Mouse (Mus musculus) embryonic facial prominence, embryonic 12.5 days (tissue): ENCODE data around the gene Atrnl1. TPM values are rescaled to one million over a fixed set of nuclear protein-coding genes. Genes with fewer than 3 reads are reported as not detected.

ENCODE experiments used
- ATAC-seq: fragments of 200-750 bp; cut with Nextera tagmentation; 2 replicates; pipeline ENCODE4 v1.8.0; 2017; ENCODE audit not compliant: insufficient number of reproducible peaks, insufficient read depth, low FRiP score, low TSS enrichment
- H3K27ac ChIP-seq: fragments of 300-500 bp; sonication (generic); 2 replicates; pipeline ENCODE4 v1.5.1; 2016; ENCODE audit warnings: mild to moderate bottlenecking
- H3K27me3 ChIP-seq: fragments of 300-500 bp; sonication (generic); 2 replicates; pipeline ENCODE4 v1.6.1; 2016; ENCODE audit warnings: mild to moderate bottlenecking, moderate library complexity
- H3K36me3 ChIP-seq: fragments of 300-500 bp; sonication (generic); 2 replicates; pipeline ENCODE4 v1.6.1; 2016; ENCODE audit warnings: mild to moderate bottlenecking
- H3K4me1 ChIP-seq: fragments of 300-500 bp; sonication (generic); 2 replicates; pipeline ENCODE4 v1.6.1; 2016
- H3K4me2 ChIP-seq: fragments of 300-500 bp; sonication (generic); replicated peaks from 2 replicates; pipeline ENCODE4 v1.6.1; 2016; ENCODE audit warnings: mild to moderate bottlenecking, moderate library complexity
- H3K4me3 ChIP-seq: fragments of 300-500 bp; sonication (generic); 2 replicates; pipeline ENCODE4 v1.5.1; 2016; ENCODE audit warnings: mild to moderate bottlenecking
- H3K9ac ChIP-seq: fragments of 300-500 bp; sonication (generic); 2 replicates; pipeline ENCODE4 v1.6.1; 2016; ENCODE audit warnings: mild to moderate bottlenecking, moderate library complexity
- H3K9me3 ChIP-seq: fragments of 300-500 bp; sonication (generic); 2 replicates; pipeline ENCODE4 v1.6.1; 2016; ENCODE audit warnings: mild to moderate bottlenecking, moderate library complexity
- WGBS: fragments of 180-500 bp; shearing (Covaris S2); methylation state at CpG from one replicate; pipeline ENCODE4 v1.1.7; 2016; 5-methylcytosine and 5-hydroxymethylcytosine counted together
- polyA plus RNA-seq: library from polyadenylated mRNA; unstranded; fragments of >200 nt; fragmentation: Nextera tagmentation; extraction: Ambion mirVana; gene quantifications from 2 replicates; pipeline ENCODE4 v1.2.1, GENCODE M21; 2016

The Atrnl1 gene
- polyA plus RNA-seq, 1 experiment from 2014 or later: 12.8 TPM

DNA sequence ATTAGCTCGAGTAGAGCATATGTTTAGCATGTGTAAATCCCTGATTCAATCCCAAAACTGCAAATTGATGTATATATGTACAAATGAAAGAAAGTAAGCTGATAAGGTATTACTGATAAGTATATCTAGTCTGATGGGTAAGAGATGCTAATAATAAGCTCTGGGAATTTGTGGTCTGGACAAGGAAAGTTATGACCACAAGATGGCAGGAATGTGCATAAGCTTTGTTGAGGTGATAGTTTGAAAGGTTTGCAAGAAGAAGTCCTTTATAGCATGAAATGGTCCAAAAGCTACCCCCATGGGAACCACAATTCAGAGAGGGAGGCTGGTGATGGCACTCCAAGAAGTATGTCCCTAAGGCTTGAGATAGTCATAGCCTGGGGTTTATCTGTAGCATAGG is 289.2 kb downstream of the Atrnl1 start:
- Histone ChIP-seq H3K27ac (no peak overlapping the region), H3K27me3 (no peaks in the 10 kb centered on the region), H3K4me3 (no peak overlapping the region), H3K4me2 (no peak overlapping the region), H3K36me3 (no peaks in the 10 kb centered on the region), H3K9ac (no peak overlapping the region), H3K4me1 (no peaks in the 10 kb centered on the region), H3K9me3 (no peaks in the 10 kb centered on the region)
- ATAC-seq: no peak
- 79% methylated on average over 1 of the region's 1 CpGs for WGBS

DNA sequence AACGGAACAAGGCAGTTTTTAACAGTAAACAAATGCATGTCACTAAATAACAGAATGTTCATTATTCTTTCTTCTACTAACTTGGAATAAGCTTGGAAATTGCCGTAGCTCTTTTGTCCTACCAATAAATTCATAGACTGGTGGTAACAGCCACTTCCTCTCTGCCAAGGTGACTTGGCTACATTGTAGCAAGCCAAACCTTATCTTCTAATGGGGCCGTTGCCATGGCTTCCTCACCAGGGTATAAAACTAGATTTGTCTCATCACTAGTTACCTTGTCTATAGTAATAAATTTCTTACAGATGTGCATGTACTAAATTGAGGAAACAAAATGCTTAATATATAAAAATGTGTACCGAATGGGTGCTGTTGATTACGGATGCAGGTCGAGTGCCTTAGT is 298.6 kb downstream of the Atrnl1 start:
- Histone ChIP-seq H3K9ac (no peak overlapping the region), H3K9me3 (no peaks in the 10 kb centered on the region), H3K27me3 (no peaks in the 10 kb centered on the region), H3K27ac (no peak overlapping the region), H3K4me1 (no peaks in the 10 kb centered on the region), H3K36me3 (no peaks in the 10 kb centered on the region), H3K4me2 (no peak overlapping the region), H3K4me3 (no peak overlapping the region)
- WGBS: 88% methylated on average over 6 of the region's 6 CpGs
- ATAC-seq: no peak

DNA sequence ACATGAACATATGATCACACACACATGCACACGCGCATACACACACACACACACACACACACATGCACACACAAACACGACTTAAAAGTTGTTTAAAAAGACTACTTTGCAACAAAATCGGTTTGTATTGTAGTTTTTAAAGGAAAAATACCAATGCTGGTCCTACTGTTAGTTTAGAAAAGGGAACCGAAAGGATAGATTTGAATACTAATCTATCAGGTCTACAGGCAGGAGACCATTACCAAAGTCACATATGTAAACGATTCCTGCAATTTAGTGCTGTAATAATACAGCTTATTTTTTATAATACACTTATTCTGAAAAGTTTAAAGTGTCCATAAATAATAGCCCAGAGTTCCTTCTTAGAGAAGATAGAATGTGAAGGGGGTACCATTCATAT is 299.8 kb downstream of the Atrnl1 start:
- ATAC-seq: no peak
- H3K4me1 ChIP-seq: no peaks in the 10 kb centered on the region
- no peak overlapping the region for H3K4me3 ChIP-seq
- no peaks in the 10 kb centered on the region for H3K36me3 ChIP-seq
- no peaks in the 10 kb centered on the region for H3K27me3 ChIP-seq
- no peaks in the 10 kb centered on the region for H3K9me3 ChIP-seq
- H3K9ac ChIP-seq: no peak overlapping the region
- no peak overlapping the region for H3K4me2 ChIP-seq
- no peak overlapping the region for H3K27ac ChIP-seq
- 90% methylated on average over 6 of the region's 6 CpGs for WGBS

DNA sequence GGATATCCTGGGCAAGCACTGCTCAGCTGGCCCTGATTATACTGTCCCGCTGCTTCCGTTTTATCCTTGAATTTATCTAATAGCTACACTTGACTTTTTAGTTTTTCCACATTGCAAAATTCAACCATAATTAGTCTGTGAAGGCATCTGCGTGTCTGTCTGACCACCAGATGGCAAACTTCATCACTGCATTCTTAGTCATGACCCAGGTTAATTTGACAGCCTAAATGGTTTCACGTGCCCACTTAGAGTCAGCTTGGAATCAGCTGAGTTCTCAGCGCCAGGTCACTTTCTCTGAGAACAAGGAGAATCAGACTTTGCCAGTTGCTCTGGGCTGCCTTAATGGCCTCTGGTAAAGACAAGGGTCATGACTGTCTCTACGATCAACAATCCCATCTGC is 305.5 kb downstream of the Atrnl1 start:
- no peak overlapping the region for H3K4me2 ChIP-seq
- H3K27me3 ChIP-seq: no peaks in the 10 kb centered on the region
- ATAC-seq: no peak
- H3K4me3 ChIP-seq: no peak overlapping the region
- H3K9me3 ChIP-seq: no peaks in the 10 kb centered on the region
- 38% methylated on average over 6 of the region's 6 CpGs for WGBS
- H3K9ac ChIP-seq: no peak overlapping the region
- no peak overlapping the region for H3K27ac ChIP-seq
- no peaks in the 10 kb centered on the region for H3K36me3 ChIP-seq
- H3K4me1 ChIP-seq: 0 out of 2 replicates have a peak, but pooled peaks cover 6% of the 10 kb centered on the region

DNA sequence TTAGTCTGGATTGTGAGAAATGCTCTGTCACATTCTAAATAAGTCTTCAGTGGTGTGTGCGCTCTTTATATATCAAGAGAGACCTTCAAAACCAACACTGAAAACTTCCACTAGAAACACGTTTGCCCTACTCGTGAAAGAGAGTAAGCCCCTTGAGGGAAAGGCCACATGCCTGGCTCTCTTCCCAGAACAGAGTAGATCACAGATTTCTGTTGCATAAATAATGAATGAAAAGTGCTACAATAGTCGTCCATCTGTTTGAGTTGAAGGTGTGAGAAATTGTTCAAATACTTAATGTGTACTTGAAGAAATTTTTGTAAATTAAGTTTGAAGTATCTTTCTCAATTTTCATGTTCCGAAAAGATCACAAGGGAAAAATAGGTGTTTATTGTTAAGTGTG is 312.2 kb downstream of the Atrnl1 start:
- WGBS: 69% methylated on average over 5 of the region's 5 CpGs
- no peak overlapping the region for H3K4me3 ChIP-seq
- no peak for ATAC-seq
- H3K27me3 ChIP-seq: no peaks in the 10 kb centered on the region
- no peaks in the 10 kb centered on the region for H3K36me3 ChIP-seq
- H3K4me1 ChIP-seq: peaks cover 10% of the 10 kb centered on the region
- H3K4me2 ChIP-seq: no peak overlapping the region
- H3K27ac ChIP-seq: no peak overlapping the region
- no peaks in the 10 kb centered on the region for H3K9me3 ChIP-seq
- H3K9ac ChIP-seq: no peak overlapping the region

DNA sequence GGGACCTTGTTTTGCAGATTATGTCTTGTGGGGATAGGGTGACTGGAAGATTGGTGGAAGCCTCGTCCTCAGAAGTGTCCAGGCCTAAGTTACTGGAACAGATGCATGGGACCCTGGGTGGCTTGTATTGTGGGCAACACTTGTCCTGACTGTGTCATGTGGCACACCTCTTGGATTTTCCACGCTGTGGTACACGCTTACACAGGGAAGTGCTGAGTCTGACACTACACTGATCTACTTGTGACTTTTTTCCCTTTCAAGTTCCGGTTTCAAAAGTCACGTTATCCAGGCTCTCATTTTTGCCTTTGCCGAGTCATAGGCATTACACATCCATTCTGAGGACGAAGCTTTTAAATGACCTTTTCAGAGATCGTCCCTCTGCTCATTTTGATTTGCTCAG is 314.0 kb downstream of the Atrnl1 start:
- peaks cover 10% of the 10 kb centered on the region for H3K4me1 ChIP-seq
- no peaks in the 10 kb centered on the region for H3K27me3 ChIP-seq
- no peaks in the 10 kb centered on the region for H3K36me3 ChIP-seq
- no peak overlapping the region for H3K27ac ChIP-seq
- H3K9me3 ChIP-seq: no peaks in the 10 kb centered on the region
- H3K4me3 ChIP-seq: no peak overlapping the region
- no peak overlapping the region for H3K9ac ChIP-seq
- no peak for ATAC-seq
- WGBS: 46% methylated on average over 8 of the region's 8 CpGs
- no peak overlapping the region for H3K4me2 ChIP-seq

DNA sequence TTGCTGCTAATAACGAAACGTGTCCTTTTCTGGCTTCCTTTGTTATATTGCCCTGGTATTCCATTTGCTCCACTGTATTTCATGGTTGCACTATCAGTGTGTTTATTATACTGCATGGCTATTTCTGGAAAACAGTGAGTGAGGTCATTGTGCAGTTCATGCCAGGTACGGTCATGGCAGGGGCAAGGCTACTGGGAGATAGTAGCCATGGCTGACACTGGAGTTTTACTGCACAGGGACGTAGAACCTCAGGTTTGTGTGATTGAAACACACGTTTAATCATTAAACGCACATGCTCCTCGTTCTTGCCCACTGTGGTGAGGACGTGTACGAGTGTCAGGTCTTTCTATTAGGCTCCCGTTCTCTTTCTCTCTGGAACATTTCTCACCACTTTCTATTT is 314.8 kb downstream of the Atrnl1 start:
- no peak overlapping the region for H3K4me3 ChIP-seq
- 81% methylated on average over 10 of the region's 10 CpGs for WGBS
- H3K4me1 ChIP-seq: peaks cover 10% of the 10 kb centered on the region
- H3K9me3 ChIP-seq: no peaks in the 10 kb centered on the region
- ATAC-seq: no peak
- H3K36me3 ChIP-seq: no peaks in the 10 kb centered on the region
- H3K9ac ChIP-seq: no peak overlapping the region
- H3K27me3 ChIP-seq: no peaks in the 10 kb centered on the region
- H3K27ac ChIP-seq: no peak overlapping the region
- no peak overlapping the region for H3K4me2 ChIP-seq

DNA sequence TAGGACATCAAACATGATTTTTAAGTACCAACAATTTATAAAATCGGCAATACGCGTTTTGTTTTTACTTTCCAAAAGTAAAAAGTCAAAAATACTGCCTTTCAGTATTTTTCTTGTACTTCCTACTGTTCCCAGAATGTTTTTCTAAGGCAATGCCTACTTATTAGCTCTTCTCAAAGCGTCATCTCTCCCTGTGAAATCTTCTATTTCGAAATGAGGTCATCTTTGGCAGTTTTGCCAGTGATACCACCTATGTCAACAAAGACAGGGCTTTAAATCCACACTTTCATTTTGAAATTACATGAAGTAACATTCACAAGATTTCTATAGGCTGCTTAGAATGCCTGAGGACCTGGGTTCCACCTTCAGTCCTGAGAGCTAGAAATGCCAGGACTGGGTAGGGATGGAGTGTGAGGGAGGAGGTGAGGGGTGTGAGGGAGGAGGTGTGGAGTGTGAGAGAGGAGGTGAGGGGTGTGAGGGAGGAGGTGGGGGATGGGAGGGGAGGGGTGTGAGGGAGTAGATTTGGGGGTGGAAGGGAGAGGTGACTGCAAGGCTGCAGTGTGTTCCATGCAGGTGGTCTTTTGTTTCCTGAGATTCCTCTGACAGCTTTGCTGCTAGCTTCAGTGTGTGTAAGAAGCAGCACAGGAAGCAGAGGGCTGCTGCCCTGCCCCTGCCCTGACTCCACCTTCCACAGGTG is 315.5 kb downstream of the Atrnl1 start:
- Histone ChIP-seq H3K36me3 (no peaks in the 10 kb centered on the region), H3K4me2 (no peak overlapping the region), H3K27ac (no peak overlapping the region), H3K4me1 (peaks cover 10% of the 10 kb centered on the region), H3K9me3 (no peaks in the 10 kb centered on the region), H3K4me3 (no peak overlapping the region), H3K9ac (no peak overlapping the region), H3K27me3 (no peaks in the 10 kb centered on the region)
- WGBS: 91% methylated on average over 5 of the region's 5 CpGs
- peak; percentile 87; the same call in 1 of the 2 replicates for ATAC-seq

DNA sequence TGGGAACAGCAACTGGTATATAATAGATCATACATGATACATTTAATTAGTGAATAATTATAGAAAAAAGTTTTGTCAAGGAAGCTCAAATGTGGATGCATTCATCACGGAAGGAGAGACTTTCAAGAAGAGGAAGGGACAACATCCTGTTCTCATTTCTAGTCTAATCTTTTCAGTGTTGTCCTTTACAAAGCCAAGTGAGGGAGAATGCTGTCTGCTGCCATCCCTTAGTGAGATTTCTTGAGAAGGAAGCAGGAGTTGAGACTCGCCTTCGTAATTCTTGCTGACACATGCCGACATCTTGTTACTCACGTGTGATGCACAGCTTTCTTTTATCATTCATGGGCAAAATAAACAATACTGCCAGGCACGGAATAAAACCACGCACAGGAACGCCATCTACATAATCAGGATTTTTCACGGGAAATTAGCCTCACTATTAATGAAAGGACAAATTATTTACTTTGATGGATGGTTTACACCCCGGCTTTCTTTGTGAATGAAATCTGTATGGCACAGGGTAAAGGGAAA is 316.2 kb downstream of the Atrnl1 start:
- Histone ChIP-seq H3K27me3 (no peaks in the 10 kb centered on the region), H3K4me2 (no peak overlapping the region), H3K9ac (no peak overlapping the region), H3K4me1 (peaks cover 10% of the 10 kb centered on the region), H3K27ac (no peak overlapping the region), H3K9me3 (no peaks in the 10 kb centered on the region), H3K36me3 (no peaks in the 10 kb centered on the region), H3K4me3 (no peak overlapping the region)
- 46% methylated on average over 10 of the region's 10 CpGs for WGBS
- no peak for ATAC-seq

DNA sequence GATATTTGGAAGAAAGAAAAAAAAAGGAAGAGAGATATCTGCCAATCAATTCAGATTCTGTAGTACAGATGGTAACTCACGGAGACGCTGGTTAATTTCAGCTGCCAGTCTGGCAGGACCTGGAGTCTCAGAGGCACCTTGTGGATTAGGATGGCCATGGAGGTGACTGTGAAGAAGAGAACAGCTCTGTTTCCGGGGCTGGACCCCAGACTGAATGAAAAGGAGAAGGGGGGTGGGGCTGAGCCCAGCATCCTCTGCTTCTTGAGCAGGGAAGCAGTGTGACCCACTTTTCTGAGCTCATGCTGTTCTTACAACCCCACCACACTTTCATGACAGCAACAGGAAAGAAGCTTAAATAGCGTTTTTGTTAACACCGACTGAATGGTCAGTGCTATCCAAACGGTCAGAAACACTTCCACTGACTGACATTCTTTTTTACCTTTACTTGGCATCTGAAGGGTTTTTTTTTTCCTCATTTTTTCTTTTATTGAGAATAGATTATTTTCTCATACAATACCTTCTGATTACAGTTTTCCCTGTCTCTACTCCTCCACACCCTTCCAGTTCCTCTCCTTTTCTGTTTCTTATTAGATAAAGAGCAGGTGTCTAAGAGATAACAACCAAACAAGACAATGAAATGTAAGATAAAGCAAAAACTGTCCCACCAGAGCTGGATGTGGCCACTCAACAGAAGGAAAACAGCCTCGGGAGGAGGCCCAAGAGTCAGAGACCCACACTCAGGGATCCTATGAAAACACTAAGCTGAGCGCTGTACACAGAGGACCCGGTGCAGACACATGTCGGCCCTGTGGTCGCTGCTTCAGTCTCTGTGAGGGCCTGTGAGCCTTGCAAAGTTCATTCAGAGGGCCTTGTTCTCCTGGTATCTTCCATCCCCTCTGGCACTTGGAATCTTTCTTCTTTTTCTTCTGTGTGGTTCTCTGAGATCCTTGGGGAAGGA is 317.0 kb downstream of the Atrnl1 start:
- Histone ChIP-seq H3K4me3 (no peak overlapping the region), H3K9me3 (no peaks in the 10 kb centered on the region), H3K36me3 (no peaks in the 10 kb centered on the region), H3K27me3 (no peaks in the 10 kb centered on the region), H3K9ac (no peak overlapping the region), H3K4me1 (peaks cover 10% of the 10 kb centered on the region), H3K4me2 (no peak overlapping the region), H3K27ac (no peak overlapping the region)
- ATAC-seq: no peak
- 67% methylated on average over 11 of the region's 11 CpGs for WGBS

DNA sequence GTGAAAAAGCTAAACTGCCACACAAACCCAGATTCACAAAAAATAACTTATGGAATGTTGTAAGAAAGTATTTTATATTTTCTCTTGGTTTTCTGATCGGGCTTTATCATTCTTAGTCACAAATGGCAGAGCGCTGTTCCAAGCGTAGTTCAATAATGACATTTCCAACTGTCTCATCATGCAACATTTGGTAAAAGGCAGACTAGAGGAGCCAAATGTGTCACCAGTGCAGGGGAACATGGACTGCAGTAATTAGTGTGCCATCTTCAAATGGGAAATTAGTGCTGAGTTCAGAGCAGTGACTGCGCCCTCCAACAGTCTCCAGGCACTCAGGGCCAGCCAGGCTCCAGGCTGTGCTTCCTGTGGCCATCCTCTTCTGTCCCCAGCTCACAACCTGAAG is 320.8 kb downstream of the Atrnl1 start:
- Histone ChIP-seq H3K27ac (no peak overlapping the region), H3K36me3 (no peaks in the 10 kb centered on the region), H3K4me3 (no peak overlapping the region), H3K4me1 (no peaks in the 10 kb centered on the region; the same call in 1 of the 2 replicates), H3K9ac (no peak overlapping the region), H3K9me3 (no peaks in the 10 kb centered on the region), H3K4me2 (no peak overlapping the region), H3K27me3 (no peaks in the 10 kb centered on the region)
- 94% methylated on average over 4 of the region's 4 CpGs for WGBS
- ATAC-seq: no peak

DNA sequence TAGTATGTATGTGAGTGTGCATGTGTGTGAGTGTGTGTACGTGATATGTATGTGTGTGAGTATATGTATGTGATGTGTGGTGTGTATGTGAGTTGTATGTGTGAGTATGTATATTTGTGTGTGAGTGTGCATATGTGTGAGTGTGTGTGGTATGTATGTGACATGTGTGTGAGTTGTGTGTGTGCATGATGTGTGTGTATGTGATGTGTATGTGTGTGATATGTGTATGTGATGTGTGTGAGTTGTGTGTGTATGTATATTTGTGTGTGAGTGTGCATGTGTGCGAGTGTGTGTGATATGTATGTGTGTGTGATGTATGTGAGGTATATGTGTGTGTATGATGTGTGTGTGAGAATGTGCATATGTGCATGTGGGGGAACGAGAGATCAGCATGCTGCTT is 326.0 kb downstream of the Atrnl1 start:
- Histone ChIP-seq H3K36me3 (0 out of 2 replicates have a peak, but pooled peaks cover 4% of the 10 kb centered on the region), H3K27me3 (no peaks in the 10 kb centered on the region), H3K4me2 (no peak overlapping the region), H3K4me1 (no peaks in the 10 kb centered on the region), H3K9me3 (no peaks in the 10 kb centered on the region), H3K9ac (no peak overlapping the region), H3K27ac (no peak overlapping the region), H3K4me3 (no peak overlapping the region)
- 91% methylated on average over 3 of the region's 3 CpGs for WGBS
- no peak for ATAC-seq
